Mouse (Mus musculus): ENCODE results near the gene Fgf15. TPM values are rescaled to one million over a fixed set of nuclear protein-coding genes. Genes with fewer than 3 reads are reported as not detected.

The Fgf15 gene
- polyA plus RNA-seq (2021) = 0.10 TPM

DNA sequence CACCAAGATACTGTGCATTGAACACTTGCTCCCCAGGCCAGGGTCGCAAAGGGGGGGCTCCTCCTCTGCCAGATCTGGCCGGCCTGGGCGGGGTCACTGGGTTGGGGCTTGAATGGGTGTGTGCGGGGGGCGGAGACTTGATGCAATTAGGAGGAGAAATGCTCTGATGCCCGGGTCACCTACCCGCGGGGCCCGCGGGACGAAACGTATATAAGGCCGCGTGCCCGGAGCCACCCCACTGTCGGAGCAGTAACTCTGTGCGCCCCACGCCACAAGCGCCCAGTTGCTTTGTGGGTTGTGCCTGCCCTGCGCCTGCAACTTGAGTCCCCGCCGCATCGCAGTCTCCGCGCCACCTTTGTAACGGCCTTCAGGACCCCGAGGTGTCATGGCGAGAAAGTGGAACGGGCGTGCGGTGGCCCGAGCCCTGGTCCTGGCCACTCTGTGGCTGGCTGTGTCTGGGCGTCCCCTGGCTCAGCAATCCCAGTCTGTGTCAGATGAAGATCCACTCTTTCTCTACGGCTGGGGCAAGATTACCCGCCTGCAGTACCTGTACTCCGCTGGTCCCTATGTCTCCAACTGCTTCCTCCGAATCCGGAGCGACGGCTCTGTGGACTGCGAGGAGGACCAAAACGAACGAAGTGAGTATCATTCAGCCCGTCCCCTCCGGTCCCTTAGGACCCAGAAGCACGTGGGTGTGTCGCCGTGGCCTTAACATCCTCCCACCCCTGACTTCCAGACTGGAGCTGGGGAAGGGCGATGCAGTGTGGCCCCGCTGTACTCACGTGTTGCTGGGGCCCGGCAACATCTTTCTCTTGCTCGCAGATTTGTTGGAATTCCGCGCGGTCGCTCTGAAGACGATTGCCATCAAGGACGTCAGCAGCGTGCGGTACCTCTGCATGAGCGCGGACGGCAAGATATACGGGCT, at the start of gene Fgf15:
Gene Fgf15, plus strand, starts transcription at position 238 of the 925 bp plus-strand sequence.
- POLR2A ChIA-PET = no interaction called here
- CTCF ChIA-PET = interaction anchor here (0.6 to 1.8 kb wide), 4 partner anchors 97 to 310 kb away, joined by 3 to 11 read pairs (median 6); no protein-coding TSS in a partner anchor
- TF ChIP-seq CTCF (IDR thresholded peaks at IDR 0.05) = no peak
- in situ Hi-C loops (cut with MboI; ENCODE audit: low pct_unique_long_range_greater_than_20kb) = loop anchor here (5.0 kb wide), 2 partner anchors 114 to 314 kb away; partner anchors contain the start of gene Fadd
- H3K27me3 ChIP-seq = peaks cover 41% of the 10 kb centered on the region
- DNase-seq (ENCODE audit: low read depth, low spot score) = no peak
- peak; percentile 8 for ATAC-seq

DNA sequence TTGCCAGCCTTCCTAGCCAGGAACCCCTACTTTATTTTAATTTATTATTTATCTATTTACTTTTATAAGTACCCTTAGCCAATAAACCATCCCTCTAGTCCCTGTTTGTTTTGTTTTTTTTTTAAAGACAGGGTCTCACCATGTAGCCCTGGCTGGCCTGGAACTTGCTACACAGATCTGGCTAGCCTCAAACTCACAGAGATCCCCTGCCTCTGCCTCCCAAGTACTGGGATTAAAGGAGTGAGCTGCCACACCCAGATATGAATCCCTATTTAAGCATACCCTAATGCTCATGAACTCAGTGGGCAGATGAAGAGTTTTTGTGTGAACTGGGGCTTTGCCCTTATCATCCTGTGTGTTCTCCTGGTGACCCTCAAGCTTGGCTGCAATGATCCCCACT, 49.3 kb upstream of the Fgf15 start, which contains the start of gene Fgf4:
Gene Fgf4, plus strand, starts transcription at position 301 of the 400 bp plus-strand sequence.
- CTCF ChIA-PET = no interaction called here
- POLR2A ChIA-PET = no interaction called here
- TF ChIP-seq CTCF (IDR thresholded peaks at IDR 0.05) = no peak
- H3K27me3 ChIP-seq = peaks cover 3% of the 10 kb centered on the region
- in situ Hi-C loops (cut with MboI; ENCODE audit: low pct_unique_long_range_greater_than_20kb) = no loop called here
- no peak for ATAC-seq
- no peak for DNase-seq (ENCODE audit: low read depth, low spot score)

DNA sequence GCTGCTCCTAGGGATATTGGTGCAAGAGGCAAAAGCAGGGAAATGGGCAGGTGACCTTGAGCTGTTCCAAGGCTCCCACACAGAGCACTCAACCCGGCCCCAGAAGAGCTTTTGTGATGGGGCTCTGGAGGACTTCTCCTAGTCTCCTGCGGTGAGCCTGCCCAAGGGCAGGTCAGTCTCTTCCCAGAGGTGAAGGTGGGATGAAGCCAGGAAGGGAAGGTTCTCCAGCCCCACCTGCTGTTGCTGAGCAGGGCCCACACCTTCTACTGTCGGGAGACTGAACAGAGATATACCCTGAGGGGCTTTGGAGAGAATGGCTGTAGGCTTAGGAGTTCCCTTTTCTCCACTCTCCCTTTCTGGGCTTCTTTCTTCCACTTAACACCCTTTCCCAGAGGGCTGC, 45.0 kb upstream of the Fgf15 start:
- CTCF ChIA-PET = no interaction called here
- peaks cover 8% of the 10 kb centered on the region for H3K27me3 ChIP-seq
- POLR2A ChIA-PET = no interaction called here
- ATAC-seq (no peak), DNase-seq (ENCODE audit: low read depth, low spot score) (no peak)
- no peak for TF ChIP-seq CTCF (IDR thresholded peaks at IDR 0.05)
- in situ Hi-C loops (cut with MboI; ENCODE audit: low pct_unique_long_range_greater_than_20kb) = no loop called here

DNA sequence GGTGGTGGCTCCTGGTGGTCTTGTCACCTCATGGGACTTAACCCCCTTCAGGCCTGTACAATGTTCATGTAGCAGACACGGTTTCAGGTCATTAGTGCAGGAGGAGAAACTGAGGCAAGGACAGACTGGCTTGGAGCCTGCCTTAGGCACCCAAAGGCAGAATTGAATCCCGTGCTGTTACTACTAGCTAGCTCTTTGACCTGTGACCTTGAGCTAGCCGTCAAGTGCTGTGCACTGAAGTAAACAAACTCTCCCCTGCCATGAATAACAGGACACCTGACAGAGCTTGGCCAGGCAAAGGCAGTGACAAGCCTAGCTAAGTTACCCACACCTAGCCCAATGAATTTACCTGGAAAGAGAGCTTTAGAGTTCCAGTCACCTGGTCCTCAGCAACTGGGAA, 41.4 kb upstream of the Fgf15 start:
- ATAC-seq (no peak), DNase-seq (ENCODE audit: low read depth, low spot score) (no peak)
- no peak for TF ChIP-seq CTCF (IDR thresholded peaks at IDR 0.05)
- in situ Hi-C loops (cut with MboI; ENCODE audit: low pct_unique_long_range_greater_than_20kb) = no loop called here
- ChIA-PET POLR2A (no interaction called here), CTCF (interaction anchor here (1.4 kb wide), 1 partner anchor 42 kb away, joined by 3 read pairs; no protein-coding TSS in a partner anchor)
- H3K27me3 ChIP-seq = peaks cover 17% of the 10 kb centered on the region

DNA sequence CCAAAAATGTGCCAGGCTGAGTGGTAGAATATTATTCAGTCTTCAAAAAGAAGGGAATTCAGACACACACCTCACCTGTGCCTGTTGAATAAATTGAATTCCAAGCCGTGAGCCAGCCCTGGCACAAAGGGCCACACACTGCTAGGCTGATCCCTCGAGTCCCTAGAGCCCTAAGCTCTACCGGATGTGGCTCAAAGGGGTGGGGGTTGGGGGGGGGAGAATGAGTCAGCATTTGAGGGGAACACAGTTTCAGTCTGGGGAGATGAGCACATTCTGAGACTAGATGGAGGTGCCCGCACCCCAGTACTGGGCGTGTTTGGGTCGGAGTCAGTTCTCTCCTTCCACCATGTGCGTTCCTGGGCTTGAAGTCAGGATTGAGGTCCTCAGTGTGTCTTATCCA, 39.2 kb upstream of the Fgf15 start:
- POLR2A ChIA-PET = no interaction called here
- H3K27me3 ChIP-seq = peaks cover 37% of the 10 kb centered on the region
- no peak for DNase-seq (ENCODE audit: low read depth, low spot score)
- CTCF ChIA-PET = interaction anchor here (1.2 kb wide), 1 partner anchor 62 kb away, joined by 4 read pairs; no protein-coding TSS in a partner anchor
- in situ Hi-C loops (cut with MboI; ENCODE audit: low pct_unique_long_range_greater_than_20kb) = no loop called here
- no peak for TF ChIP-seq CTCF (IDR thresholded peaks at IDR 0.05)
- no peak for ATAC-seq

DNA sequence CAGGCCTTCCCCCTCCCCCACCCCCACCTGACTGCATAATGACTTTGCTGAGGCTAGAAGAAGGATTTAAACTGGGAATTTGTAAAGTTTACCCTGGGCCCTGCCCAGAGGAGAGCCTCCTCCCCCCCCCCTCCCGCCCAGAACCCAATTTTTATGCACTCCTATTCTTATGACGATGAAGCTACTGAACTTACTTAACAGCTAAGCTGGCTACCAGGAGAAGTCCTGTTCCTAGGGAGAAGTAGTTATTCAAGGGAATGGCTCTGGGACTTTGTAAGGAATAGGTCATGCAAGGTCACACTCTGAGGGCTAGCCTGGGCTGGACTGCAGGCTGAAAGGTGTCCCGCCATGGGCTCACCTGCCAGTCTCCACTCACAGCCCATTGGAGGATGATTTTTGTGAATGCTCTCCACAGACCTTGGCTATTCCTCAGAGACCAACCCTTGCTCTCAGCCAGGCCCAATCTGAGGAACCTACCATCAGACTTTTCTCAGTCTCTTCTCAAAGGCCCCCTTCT, 38.4 kb upstream of the Fgf15 start:
- ChIA-PET POLR2A (no interaction called here), CTCF (no interaction called here)
- TF ChIP-seq CTCF (IDR thresholded peaks at IDR 0.05) = no peak
- ATAC-seq (no peak), DNase-seq (ENCODE audit: low read depth, low spot score) (no peak)
- H3K27me3 ChIP-seq = peaks cover 43% of the 10 kb centered on the region
- in situ Hi-C loops (cut with MboI; ENCODE audit: low pct_unique_long_range_greater_than_20kb) = no loop called here

DNA sequence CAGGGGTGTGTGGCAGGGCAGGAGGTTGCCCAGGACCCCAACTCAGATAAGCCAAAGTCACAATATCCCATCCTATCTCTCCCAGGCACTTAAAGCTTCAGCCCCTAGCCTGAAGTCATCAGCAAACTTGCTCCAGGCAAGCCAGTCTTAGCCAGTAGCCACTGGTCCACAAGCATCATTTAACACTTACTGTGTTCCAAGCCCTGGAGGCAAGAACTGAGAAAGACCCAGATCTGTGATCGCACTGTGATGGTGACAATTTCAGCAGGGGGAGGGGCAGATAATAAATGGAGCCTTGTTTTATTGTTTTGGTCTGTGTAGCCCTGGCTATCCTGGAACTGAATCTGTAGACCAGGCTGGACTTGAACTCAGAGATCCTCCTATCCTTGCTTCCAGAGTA, 37.6 kb upstream of the Fgf15 start:
- H3K27me3 ChIP-seq = peaks cover 50% of the 10 kb centered on the region
- POLR2A ChIA-PET = no interaction called here
- no peak for ATAC-seq
- in situ Hi-C loops (cut with MboI; ENCODE audit: low pct_unique_long_range_greater_than_20kb) = no loop called here
- no peak for TF ChIP-seq CTCF (IDR thresholded peaks at IDR 0.05)
- CTCF ChIA-PET = no interaction called here
- no peak for DNase-seq (ENCODE audit: low read depth, low spot score)

DNA sequence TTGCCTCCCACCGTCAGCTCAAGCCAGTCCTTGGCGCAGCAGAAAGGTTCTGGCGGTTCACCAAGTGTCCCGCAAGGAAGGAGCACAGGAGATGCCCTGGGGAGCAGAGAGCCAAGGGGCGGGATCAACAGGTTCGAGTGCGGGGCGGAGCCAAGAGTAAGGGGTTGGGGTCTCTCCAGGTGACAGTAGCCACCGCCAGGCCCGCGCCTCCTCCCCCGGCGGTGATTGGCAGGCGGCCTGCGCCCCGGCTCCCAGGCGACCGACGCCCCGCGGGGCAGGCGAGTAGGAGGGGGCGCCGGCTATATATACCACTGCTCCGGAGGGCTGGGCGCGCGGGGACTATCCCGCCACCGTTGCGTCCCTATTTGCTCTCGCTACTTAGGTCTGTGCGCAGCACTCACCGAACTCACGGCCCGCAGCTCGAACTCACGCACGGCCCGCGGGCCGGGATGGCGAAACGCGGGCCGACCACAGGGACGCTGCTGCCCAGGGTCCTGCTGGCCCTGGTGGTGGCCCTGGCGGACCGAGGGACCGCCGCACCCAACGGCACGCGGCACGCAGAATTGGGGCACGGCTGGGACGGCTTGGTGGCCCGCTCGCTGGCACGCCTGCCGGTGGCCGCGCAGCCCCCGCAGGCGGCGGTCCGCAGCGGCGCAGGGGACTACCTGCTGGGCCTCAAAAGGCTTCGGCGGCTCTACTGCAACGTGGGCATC, 35.1 kb upstream of the Fgf15 start:
- DNase-seq (ENCODE audit: low read depth, low spot score) = no peak
- H3K27me3 ChIP-seq = peaks cover 51% of the 10 kb centered on the region
- in situ Hi-C loops (cut with MboI; ENCODE audit: low pct_unique_long_range_greater_than_20kb) = no loop called here
- POLR2A ChIA-PET = no interaction called here
- CTCF ChIA-PET = no interaction called here
- no peak for ATAC-seq
- TF ChIP-seq CTCF (IDR thresholded peaks at IDR 0.05) = no peak

DNA sequence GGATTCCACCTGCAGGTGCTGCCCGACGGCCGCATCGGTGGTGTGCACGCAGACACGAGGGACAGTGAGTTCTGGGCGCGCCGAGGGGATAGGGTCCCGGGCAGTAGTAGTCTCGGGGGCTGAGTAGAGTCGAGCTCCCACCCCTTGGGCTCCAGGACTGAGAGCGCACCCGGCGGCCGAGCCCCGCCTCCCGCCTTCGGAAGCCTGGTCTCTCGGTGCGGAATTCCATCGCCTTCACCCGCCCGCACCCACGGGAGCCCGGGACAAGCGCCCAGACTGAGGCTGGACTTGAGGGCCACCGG, 34.6 kb upstream of the Fgf15 start:
- TF ChIP-seq CTCF (IDR thresholded peaks at IDR 0.05) = no peak

DNA sequence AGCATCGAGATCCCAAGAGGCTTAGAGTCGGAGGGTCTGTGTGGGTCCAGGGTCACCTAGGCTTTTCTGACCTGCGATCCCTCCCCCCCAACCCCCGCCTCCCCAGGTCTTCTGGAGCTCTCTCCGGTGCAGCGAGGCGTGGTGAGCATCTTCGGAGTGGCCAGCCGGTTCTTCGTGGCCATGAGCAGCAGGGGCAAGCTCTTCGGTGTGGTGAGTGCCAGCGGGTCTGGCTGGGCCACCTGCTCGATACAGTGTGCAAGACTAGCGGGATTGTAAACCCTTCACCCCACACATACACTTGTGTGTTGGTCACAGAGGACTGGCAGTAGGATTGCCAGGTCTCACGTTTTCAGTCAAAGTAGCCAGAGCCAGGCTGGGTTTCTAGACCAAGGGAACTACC, 34.2 kb upstream of the Fgf15 start:
- POLR2A ChIA-PET = no interaction called here
- no peak for DNase-seq (ENCODE audit: low read depth, low spot score)
- no peak for ATAC-seq
- peaks cover 52% of the 10 kb centered on the region for H3K27me3 ChIP-seq
- TF ChIP-seq CTCF (IDR thresholded peaks at IDR 0.05) = no peak
- in situ Hi-C loops (cut with MboI; ENCODE audit: low pct_unique_long_range_greater_than_20kb) = no loop called here
- CTCF ChIA-PET = no interaction called here

More for the DNA sequence above, 34.6 kb upstream of the Fgf15 start:
- DNase-seq (ENCODE audit: low read depth, low spot score) = no peak
- peaks cover 51% of the 10 kb centered on the region for H3K27me3 ChIP-seq
- ATAC-seq = no peak
- in situ Hi-C loops (cut with MboI; ENCODE audit: low pct_unique_long_range_greater_than_20kb) = no loop called here
- CTCF ChIA-PET = no interaction called here
- POLR2A ChIA-PET = no interaction called here

DNA sequence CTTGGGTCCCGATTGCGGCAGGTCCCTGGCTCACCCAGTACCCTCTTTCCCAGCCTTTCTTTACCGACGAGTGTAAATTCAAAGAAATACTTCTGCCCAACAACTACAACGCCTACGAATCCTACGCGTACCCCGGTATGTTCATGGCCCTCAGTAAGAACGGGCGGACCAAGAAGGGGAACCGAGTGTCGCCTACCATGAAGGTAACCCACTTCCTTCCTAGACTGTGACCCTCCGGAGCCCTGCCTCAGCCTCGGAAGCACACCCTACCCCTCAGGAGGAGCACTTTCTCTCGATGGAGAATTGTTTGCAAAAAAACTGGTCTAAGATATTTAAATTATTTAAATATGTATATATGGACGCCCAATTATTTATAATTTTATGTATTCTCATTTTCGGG, 33.6 kb upstream of the Fgf15 start:
- no peak for TF ChIP-seq CTCF (IDR thresholded peaks at IDR 0.05)
- POLR2A ChIA-PET = no interaction called here
- DNase-seq (ENCODE audit: low read depth, low spot score) = no peak
- ATAC-seq = no peak
- peaks cover 58% of the 10 kb centered on the region for H3K27me3 ChIP-seq
- CTCF ChIA-PET = no interaction called here
- in situ Hi-C loops (cut with MboI; ENCODE audit: low pct_unique_long_range_greater_than_20kb) = no loop called here

Data from Patski (cell line).